Mouse (Mus musculus) adrenal gland, postnatal 14 days (tissue): ENCODE measurements around the gene Ube2j1. TPM values are rescaled to one million over a fixed set of nuclear protein-coding genes. Genes with fewer than 3 reads are reported as not detected.

Experiments
- DNase-seq: peaks from one replicate; pipeline ENCODE4 v3.0.0; 2021; ENCODE audit warnings: mixed read lengths
- total RNA-seq: library from RNA; stranded (reverse); gene quantifications from 2 replicates; pipeline ENCODE4 v1.2.3, GENCODE M21; 2021

Gene Ube2j1
- total RNA-seq, 1 experiment from 2014 or later: 82.9 TPM

GRCm38 (mm10) chr4:33012484-33012883 lies 18.7 kb upstream of the Ube2j1 start:
- DNase-seq: no peak

GRCm38 (mm10) chr4:33018361-33018999 lies 12.7 kb upstream of the Ube2j1 start:
- peak; percentile 91 for DNase-seq

GRCm38 (mm10) chr4:33024420-33024819 lies 6.8 kb upstream of the Ube2j1 start:
- DNase-seq: no peak

GRCm38 (mm10) chr4:33029104-33029503 lies 2.1 kb upstream of the Ube2j1 start:
- no peak for DNase-seq

- DNase-seq: peak; percentile 48
Observed at GRCm38 (mm10) chr4:33030264-33031194, 687 bp upstream of the Ube2j1 start.

GRCm38 (mm10) chr4:33032045-33032444 lies 829 bp downstream of the Ube2j1 start:
- no peak for DNase-seq

GRCm38 (mm10) chr4:33033515-33033914 lies 2.3 kb downstream of the Ube2j1 start:
- no peak for DNase-seq

- DNase-seq: no peak
Observed at GRCm38 (mm10) chr4:33039826-33040225, 8.6 kb downstream of the Ube2j1 start.

GRCm38 (mm10) chr4:33049601-33050000 lies 18.4 kb downstream of the Ube2j1 start:
- no peak for DNase-seq

GRCm38 (mm10) chr4:33052055-33052454 lies 20.8 kb downstream of the Ube2j1 start:
- DNase-seq: no peak

- DNase-seq: peak; percentile 39
Observed at GRCm38 (mm10) chr4:33052650-33053049, 21.4 kb downstream of the Ube2j1 start.

GRCm38 (mm10) chr4:33054426-33054825 lies 23.2 kb downstream of the Ube2j1 start:
- no peak for DNase-seq

GRCm38 (mm10) chr4:33056317-33056716 lies 25.1 kb downstream of the Ube2j1 start:
- no peak for DNase-seq

- DNase-seq: peak; percentile 41
Observed at GRCm38 (mm10) chr4:33057890-33058687, 26.9 kb downstream of the Ube2j1 start.

- no peak for DNase-seq
Observed at GRCm38 (mm10) chr4:33061158-33061557, 29.9 kb downstream of the Ube2j1 start.

GRCm38 (mm10) chr4:33062981-33063380 lies 31.8 kb downstream of the Ube2j1 start, which contains the start of gene Gabrr2:
Gene Gabrr2, plus strand, starts transcription at chr4:33062999.
- no peak for DNase-seq

GRCm38 (mm10) chr4:33064986-33065385 lies 33.8 kb downstream of the Ube2j1 start:
- DNase-seq: no peak

- no peak for DNase-seq
Observed at GRCm38 (mm10) chr4:33066223-33066960, 35.2 kb downstream of the Ube2j1 start.

- DNase-seq: no peak
Observed at GRCm38 (mm10) chr4:33067331-33067730, 36.1 kb downstream of the Ube2j1 start.

GRCm38 (mm10) chr4:33067826-33068225 lies 36.6 kb downstream of the Ube2j1 start:
- DNase-seq: no peak

- DNase-seq: no peak
Observed at GRCm38 (mm10) chr4:33068894-33069293, 37.7 kb downstream of the Ube2j1 start.

- no peak for DNase-seq
Observed at GRCm38 (mm10) chr4:33070326-33070725, 39.1 kb downstream of the Ube2j1 start.
